15 mouse cellular contexts compared by ENCODE assay signal in genomic region chr8:25370947-25371346, GRCm38 (mm10).
"Had no signal": no experiment of that assay in that cellular context is flagged by ENCODE, and none has a peak within 500 bp of the region (broad histone marks: within the 10 kb centered on the region; RNA-seq: fewer than 3 reads in every experiment).

No protein-coding gene starts in this region.

- H3K9ac ChIP-seq: liver, embryonic 15.5 days; neural tube, embryonic 13.5 days; stomach, embryonic 15.5 days had no signal

- ATAC-seq: lung, postnatal 0 days had no signal

- H3K4me1 ChIP-seq: liver, embryonic 15.5 days; stomach, embryonic 15.5 days had no signal

- H3K27ac ChIP-seq: left cerebral cortex, adult 2 months; limb, embryonic 10.5 days; liver, embryonic 15.5 days; neural tube, embryonic 13.5 days; stomach, embryonic 15.5 days had no signal

- H3K27me3 ChIP-seq: liver, embryonic 15.5 days; neural tube, embryonic 13.5 days had no signal

- H3K4me3 ChIP-seq: left cerebral cortex, adult 2 months; limb, embryonic 10.5 days; liver, embryonic 15.5 days; neural tube, embryonic 13.5 days; stomach, embryonic 15.5 days had no signal

- DNase-seq: kidney, adult 11 months; kidney, adult 9 months; kidney, postnatal 10 days; kidney, postnatal 4 days; lung, adult 2 months; lung, postnatal 36 days; midbrain, embryonic 14.5 days; right cerebral cortex, postnatal 14 days had no signal

- H3K36me3 ChIP-seq: limb, embryonic 10.5 days; liver, embryonic 15.5 days; neural tube, embryonic 13.5 days; stomach, embryonic 15.5 days had no signal

- H3K4me2 ChIP-seq: liver, embryonic 11.5 days; liver, embryonic 15.5 days; neural tube, embryonic 13.5 days; stomach, embryonic 15.5 days had no signal

- H3K9me3 ChIP-seq: limb, embryonic 10.5 days; liver, embryonic 15.5 days; neural tube, embryonic 13.5 days; stomach, embryonic 15.5 days had no signal
